Mouse (Mus musculus): ENCODE results near the gene Htatsf1. TPM values are rescaled to one million over a fixed set of nuclear protein-coding genes. Genes with fewer than 3 reads are reported as not detected.

Gene Htatsf1
- 54.7 TPM for total RNA-seq (2023)

DNA sequence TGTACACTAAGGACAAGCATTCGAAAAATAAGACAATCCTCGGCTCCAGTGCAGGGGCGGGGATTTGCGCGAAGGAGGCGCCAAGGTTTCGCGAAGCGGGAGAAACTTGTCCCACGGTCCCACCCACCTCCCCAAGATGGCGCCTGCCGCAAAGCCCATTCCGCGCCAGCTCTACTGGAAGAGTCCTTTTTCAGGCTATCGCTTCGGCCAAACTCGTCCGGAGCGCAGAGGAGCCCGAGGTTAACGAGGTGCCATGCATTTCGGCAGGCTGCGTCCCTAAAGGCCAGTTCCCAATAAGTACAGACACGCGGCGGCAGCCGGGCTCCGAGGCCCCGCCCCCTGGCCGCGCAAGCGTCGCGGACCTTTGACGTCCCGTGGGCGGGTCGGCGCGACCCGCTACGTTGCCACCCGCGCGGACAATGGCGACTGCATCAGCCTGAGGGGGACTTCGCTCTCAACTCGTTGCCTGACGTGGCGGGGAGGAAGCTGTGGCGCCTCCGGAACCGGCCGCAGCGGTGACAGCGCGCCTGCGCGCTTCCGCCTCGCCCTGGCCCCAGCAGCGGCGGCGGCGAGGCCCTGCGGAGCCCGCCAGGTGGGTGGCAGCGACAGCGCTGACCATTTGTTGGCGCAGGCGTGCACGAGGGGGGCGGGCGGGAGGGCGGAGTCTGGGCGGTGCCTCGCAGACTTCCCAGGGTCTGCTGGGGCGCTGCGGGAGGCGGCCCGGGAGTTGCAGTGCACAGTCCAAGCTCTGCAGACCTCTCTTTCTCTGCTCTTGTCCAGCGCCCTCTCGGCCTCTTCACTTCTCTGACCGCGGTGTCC lies at the start of gene Htatsf1:
Htatsf1 (plus strand) TSS at position 410 of the 819 bp plus-strand sequence.

GRCm38 (mm10) chrX:57042774-57043173 lies 10.6 kb upstream of the Htatsf1 start, which contains the start of gene Brs3:
Gene Brs3 (plus strand): TSS chrX:57043074.

GRCm38 (mm10) chrX:57087806-57088205 lies 34.4 kb downstream of the Htatsf1 start, which contains the start of gene Vgll1:
Gene Vgll1 (plus strand): TSS chrX:57088106.

Other genes with a start within 250 kb of the Htatsf1 start
- not detected for gene Map7d3, start 231.3 kb upstream of the Htatsf1 start, total RNA-seq (2023)
- gene Adgrg4, start 183.4 kb upstream of the Htatsf1 start, total RNA-seq (2023), result not detected
- not detected for gene Brs3, start 10.5 kb upstream of the Htatsf1 start, total RNA-seq (2023)
- gene Vgll1, start 34.5 kb downstream of the Htatsf1 start, total RNA-seq (2023), result not detected
- gene Cd40lg, start 158.6 kb downstream of the Htatsf1 start, total RNA-seq (2023), result 81.4 TPM